Mouse (Mus musculus): ENCODE measurements around the gene Gfm1. TPM values are rescaled to one million over a fixed set of nuclear protein-coding genes. Genes with fewer than 3 reads are reported as not detected.

The Gfm1 gene
- total and polyA plus RNA-seq, 2 experiments from 2014 or later: 118 to 134 TPM

DNA sequence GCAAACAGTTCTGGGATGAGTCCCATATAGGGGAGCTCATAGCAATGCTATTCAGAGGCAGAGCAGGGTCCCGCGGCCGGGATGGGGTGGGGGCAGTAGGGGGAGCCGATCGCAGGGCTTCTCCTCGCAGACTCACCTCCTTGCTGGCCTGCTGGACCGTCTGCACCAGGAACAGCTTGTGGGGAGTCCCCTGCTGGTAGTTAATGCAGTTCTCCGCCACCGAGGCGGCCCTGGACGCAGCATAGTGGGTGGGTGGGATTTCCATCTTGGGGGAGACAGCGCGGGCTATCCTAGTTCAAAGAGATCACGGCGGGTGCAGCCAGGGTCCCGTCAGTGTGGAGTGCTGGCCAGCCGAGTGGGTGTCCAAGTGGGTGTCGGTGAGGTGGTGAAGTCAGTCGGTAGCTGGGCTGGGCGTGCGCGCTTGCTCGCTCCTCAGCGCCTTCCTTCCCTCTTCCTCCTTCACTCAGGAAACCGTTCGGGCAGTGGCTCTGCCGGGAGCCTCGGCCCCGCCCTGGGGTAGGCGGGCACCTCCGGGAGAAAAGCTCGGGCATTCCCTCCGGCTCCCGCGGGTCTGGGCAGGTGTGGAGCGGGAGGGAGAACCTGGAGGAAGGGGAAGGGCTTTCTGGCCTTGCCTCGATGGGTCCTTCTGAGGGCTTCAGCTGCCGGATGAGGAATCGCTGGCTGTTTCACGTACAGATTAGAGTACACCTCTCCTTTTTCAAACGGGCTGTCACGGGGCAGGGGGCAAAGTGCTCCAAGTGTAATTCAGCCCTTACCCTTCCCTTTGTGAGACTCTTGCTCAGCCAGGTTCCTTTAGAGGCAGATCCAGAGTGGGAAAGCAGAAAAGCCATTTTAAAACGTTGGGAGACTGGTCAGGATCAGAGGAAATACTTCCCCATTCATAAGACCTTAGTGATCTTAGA, 33.8 kb downstream of the Gfm1 start, which contains the start of gene Lxn:
Gene Lxn (minus strand): TSS at position 477 of the 923 bp plus-strand sequence.
- peaks cover 5% of the 10 kb centered on the region; the same call in 1 of the 2 replicates for H3K4me1 ChIP-seq (ENCODE audit: control insufficient read depth, insufficient read depth)
- peak within 1 kb of the TSS; percentile 95 for H3K4me2 ChIP-seq (ENCODE audit: low read depth, low read length)
- peak within 1 kb of the TSS; percentile 75 for H3K27ac ChIP-seq (ENCODE audit: low read depth)
- peak within 1 kb of the TSS; percentile 80 for H3K4me3 ChIP-seq (ENCODE audit: low read depth, low read length)
- no peak for TF ChIP-seq EP300 (IDR thresholded peaks at IDR 0.05; ENCODE audit: low read depth)
- peak; percentile 16; the same call in 1 of the 2 replicates for TF ChIP-seq CTCF (IDR thresholded peaks at IDR 0.05; ENCODE audit: low read depth)
- ATAC-seq (ENCODE audit: insufficient read depth, low read depth) (peak; percentile 84), DNase-seq (ENCODE audit: low spot score) (peak; percentile 63)
- peak within 1 kb of the TSS; percentile 72 for H3K9ac ChIP-seq (replicated peaks; ENCODE audit: low read depth, low read length)
- H3K27me3 ChIP-seq (ENCODE audit: control insufficient read depth, insufficient read depth, low read length): no peaks in the 10 kb centered on the region
- 1% methylated on average over 43 of the region's 43 CpGs for WGBS
- H3K36me3 ChIP-seq (replicated peaks; ENCODE audit: control insufficient read depth, insufficient read depth, low read length): peaks cover 43% of the 10 kb centered on the region
- H3K9me3 ChIP-seq (replicated peaks; ENCODE audit: control insufficient read depth, low read length): no peaks in the 10 kb centered on the region

DNA sequence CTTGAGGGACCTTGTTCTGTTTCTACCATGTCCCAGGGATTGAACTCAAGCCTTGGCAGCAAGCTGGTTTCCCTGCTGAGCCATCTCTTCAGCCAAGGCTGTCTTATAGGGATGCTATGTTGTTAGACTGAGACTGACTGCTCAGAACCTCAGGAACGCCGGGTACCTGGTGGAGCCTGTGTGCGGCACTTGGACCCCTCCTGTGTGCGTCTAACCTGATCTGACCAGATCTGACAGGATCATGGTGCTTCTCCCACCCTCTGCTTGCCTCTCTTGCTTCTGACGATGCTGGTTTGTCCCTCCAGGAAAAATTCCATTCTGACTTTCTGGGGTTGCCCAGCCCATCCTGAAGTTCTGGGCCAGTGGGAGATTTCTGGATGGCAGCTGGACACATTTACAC, 36.7 kb downstream of the Gfm1 start:
- Histone ChIP-seq H3K9ac (replicated peaks; ENCODE audit: low read depth, low read length) (no peak overlapping the region), H3K27ac (ENCODE audit: low read depth) (no peak overlapping the region), H3K36me3 (replicated peaks; ENCODE audit: control insufficient read depth, insufficient read depth, low read length) (peaks cover 36% of the 10 kb centered on the region), H3K9me3 (replicated peaks; ENCODE audit: control insufficient read depth, low read length) (no peaks in the 10 kb centered on the region), H3K4me2 (ENCODE audit: low read depth, low read length) (no peak overlapping the region), H3K4me1 (ENCODE audit: control insufficient read depth, insufficient read depth) (peaks cover 5% of the 10 kb centered on the region; the same call in 1 of the 2 replicates), H3K27me3 (ENCODE audit: control insufficient read depth, insufficient read depth, low read length) (no peaks in the 10 kb centered on the region), H3K4me3 (ENCODE audit: low read depth, low read length) (no peak overlapping the region)
- TF ChIP-seq CTCF (IDR thresholded peaks at IDR 0.05; ENCODE audit: low read depth): no peak
- TF ChIP-seq EP300 (IDR thresholded peaks at IDR 0.05; ENCODE audit: low read depth): no peak
- ATAC-seq (ENCODE audit: insufficient read depth, low read depth) (no peak), DNase-seq (ENCODE audit: low spot score) (no peak)
- 92% methylated on average over 5 of the region's 5 CpGs for WGBS

DNA sequence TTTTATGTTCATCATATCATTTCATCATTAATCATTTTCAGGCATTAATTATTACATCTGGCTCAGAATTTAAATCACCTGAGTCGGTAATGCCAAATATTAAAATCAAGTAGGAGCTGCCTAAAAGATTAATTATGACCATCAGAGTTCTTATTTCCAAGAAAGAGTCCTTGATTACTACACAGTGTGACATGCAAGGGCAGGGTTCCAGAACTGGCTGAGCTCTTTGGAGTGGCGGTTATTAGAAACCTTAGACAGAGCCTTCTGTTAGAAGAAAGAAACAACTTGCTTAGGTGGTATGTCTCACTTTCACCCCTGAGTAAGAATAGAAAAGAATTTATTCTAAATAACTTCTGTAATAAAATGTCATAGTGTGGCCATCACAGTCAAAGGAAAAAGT, 37.4 kb downstream of the Gfm1 start:
- H3K27ac ChIP-seq (ENCODE audit: low read depth): no peak overlapping the region
- H3K27me3 ChIP-seq (ENCODE audit: control insufficient read depth, insufficient read depth, low read length): no peaks in the 10 kb centered on the region
- WGBS: 94% methylated on average over 2 of the region's 2 CpGs
- DNase-seq (ENCODE audit: low spot score) (no peak), ATAC-seq (ENCODE audit: insufficient read depth, low read depth) (no peak)
- peaks cover 39% of the 10 kb centered on the region for H3K36me3 ChIP-seq (replicated peaks; ENCODE audit: control insufficient read depth, insufficient read depth, low read length)
- TF ChIP-seq EP300 (IDR thresholded peaks at IDR 0.05; ENCODE audit: low read depth): no peak
- no peak for TF ChIP-seq CTCF (IDR thresholded peaks at IDR 0.05; ENCODE audit: low read depth)
- H3K4me3 ChIP-seq (ENCODE audit: low read depth, low read length): no peak overlapping the region
- H3K4me2 ChIP-seq (ENCODE audit: low read depth, low read length): no peak overlapping the region
- H3K9me3 ChIP-seq (replicated peaks; ENCODE audit: control insufficient read depth, low read length): no peaks in the 10 kb centered on the region
- H3K4me1 ChIP-seq (ENCODE audit: control insufficient read depth, insufficient read depth): peaks cover 4% of the 10 kb centered on the region; the same call in 1 of the 2 replicates
- H3K9ac ChIP-seq (replicated peaks; ENCODE audit: low read depth, low read length): no peak overlapping the region

DNA sequence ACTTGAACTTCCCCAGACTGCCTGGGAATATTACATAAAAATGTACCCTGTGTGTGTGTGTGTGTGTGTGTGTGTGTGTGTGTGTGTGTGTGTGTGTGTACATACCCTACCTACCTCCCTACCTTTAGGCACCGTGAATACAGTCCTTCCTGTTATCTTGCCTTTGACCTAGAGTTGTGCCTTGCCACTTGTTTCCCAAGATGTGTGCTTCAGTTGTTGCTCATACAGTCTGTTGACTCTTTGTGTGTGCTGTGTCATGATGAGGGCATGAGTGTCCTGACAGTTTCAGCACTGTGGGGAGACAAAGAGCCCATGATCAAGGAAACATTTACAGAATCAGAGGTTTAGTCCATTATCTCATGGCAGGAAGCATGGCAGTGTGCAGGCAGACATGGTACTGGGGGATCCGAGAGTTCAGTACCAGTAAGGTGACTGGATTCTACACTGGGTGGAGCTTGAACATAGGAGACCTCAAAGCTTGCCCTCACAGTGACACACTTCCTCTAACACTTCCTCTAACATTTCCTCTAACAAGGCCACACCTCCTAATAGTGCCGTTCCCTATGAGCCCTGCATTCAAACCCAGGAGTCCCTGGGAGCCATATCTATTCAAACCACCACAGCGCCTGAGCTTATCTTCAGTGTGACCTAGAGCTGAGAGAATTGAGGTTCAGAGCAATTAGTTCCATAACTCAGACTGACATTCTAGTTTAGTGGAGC, 41.7 kb downstream of the Gfm1 start:
- Histone ChIP-seq H3K27ac (ENCODE audit: low read depth) (no peak overlapping the region), H3K27me3 (ENCODE audit: control insufficient read depth, insufficient read depth, low read length) (no peaks in the 10 kb centered on the region), H3K36me3 (replicated peaks; ENCODE audit: control insufficient read depth, insufficient read depth, low read length) (peaks cover 52% of the 10 kb centered on the region), H3K4me2 (ENCODE audit: low read depth, low read length) (no peak overlapping the region), H3K9me3 (replicated peaks; ENCODE audit: control insufficient read depth, low read length) (no peaks in the 10 kb centered on the region), H3K4me3 (ENCODE audit: low read depth, low read length) (no peak overlapping the region), H3K4me1 (ENCODE audit: control insufficient read depth, insufficient read depth) (no peaks in the 10 kb centered on the region), H3K9ac (replicated peaks; ENCODE audit: low read depth, low read length) (no peak overlapping the region)
- ATAC-seq (ENCODE audit: insufficient read depth, low read depth) (no peak), DNase-seq (ENCODE audit: low spot score) (no peak)
- TF ChIP-seq CTCF (IDR thresholded peaks at IDR 0.05; ENCODE audit: low read depth) (no peak), EP300 (IDR thresholded peaks at IDR 0.05; ENCODE audit: low read depth) (no peak)
- 59% methylated on average over 4 of the region's 4 CpGs for WGBS

DNA sequence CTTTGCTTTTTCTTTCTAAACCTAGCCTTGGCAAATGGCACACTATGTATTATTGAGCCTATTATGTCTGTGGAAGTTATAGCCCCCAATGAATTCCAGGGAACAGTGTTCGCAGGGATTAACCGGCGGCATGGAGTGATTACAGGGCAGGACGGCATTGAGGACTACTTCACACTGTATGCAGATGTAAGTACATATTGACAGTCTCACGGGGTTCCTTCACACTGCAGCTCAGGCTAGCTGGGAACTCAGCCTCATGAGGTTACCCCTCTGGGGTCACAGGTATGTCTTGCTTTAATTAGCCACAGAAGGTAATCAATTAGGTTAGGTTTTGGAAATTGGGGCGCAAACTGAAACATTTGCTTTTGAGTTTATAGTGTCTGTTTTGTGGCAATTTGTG, 43.5 kb downstream of the Gfm1 start:
- Histone ChIP-seq H3K4me3 (ENCODE audit: low read depth, low read length) (no peak overlapping the region), H3K4me1 (ENCODE audit: control insufficient read depth, insufficient read depth) (no peaks in the 10 kb centered on the region), H3K9ac (replicated peaks; ENCODE audit: low read depth, low read length) (no peak overlapping the region), H3K4me2 (ENCODE audit: low read depth, low read length) (no peak overlapping the region), H3K9me3 (replicated peaks; ENCODE audit: control insufficient read depth, low read length) (no peaks in the 10 kb centered on the region), H3K27me3 (ENCODE audit: control insufficient read depth, insufficient read depth, low read length) (no peaks in the 10 kb centered on the region), H3K36me3 (replicated peaks; ENCODE audit: control insufficient read depth, insufficient read depth, low read length) (peaks cover 45% of the 10 kb centered on the region), H3K27ac (ENCODE audit: low read depth) (no peak overlapping the region)
- WGBS: 83% methylated on average over 6 of the region's 6 CpGs
- DNase-seq (ENCODE audit: low spot score): no peak
- no peak for TF ChIP-seq CTCF (IDR thresholded peaks at IDR 0.05; ENCODE audit: low read depth)
- TF ChIP-seq EP300 (IDR thresholded peaks at IDR 0.05; ENCODE audit: low read depth): no peak
- no peak for ATAC-seq (ENCODE audit: insufficient read depth, low read depth)

All from heart, postnatal 0 days (tissue).